Mouse (Mus musculus) liver, embryonic 13.5 days (tissue): ENCODE measurements around the gene Ngef. TPM values are rescaled to one million over a fixed set of nuclear protein-coding genes. Genes with fewer than 3 reads are reported as not detected.

Experiments
- ATAC-seq: fragments of 200-750 bp; cut with Nextera tagmentation; 2 replicates; pipeline ENCODE4 v1.8.0; 2017; ENCODE audit warnings: low read depth, mild to moderate bottlenecking, moderate number of reproducible peaks, moderate library complexity
- DNase-seq: peaks from one replicate; pipeline ENCODE4 v3.0.0; 2022
- H3K27ac ChIP-seq: fragments of 300-500 bp; sonication (generic); 2 replicates; pipeline ENCODE4 v1.5.1; 2015; ENCODE audit warnings: moderate library complexity, mild to moderate bottlenecking, inconsistent platforms
- H3K27me3 ChIP-seq: fragments of 300-500 bp; sonication (generic); 2 replicates; pipeline ENCODE4 v1.6.1; 2015; ENCODE audit warnings: mild to moderate bottlenecking, inconsistent platforms
- H3K36me3 ChIP-seq: fragments of 300-500 bp; sonication (generic); 2 replicates; pipeline ENCODE4 v1.6.1; 2015; ENCODE audit warnings: mild to moderate bottlenecking, inconsistent platforms
- H3K4me1 ChIP-seq: fragments of 300-500 bp; sonication (generic); replicated peaks from 2 replicates; pipeline ENCODE4 v1.6.1; 2015; ENCODE audit warnings: inconsistent platforms
- H3K4me2 ChIP-seq: fragments of 300-500 bp; sonication (generic); 2 replicates; pipeline ENCODE4 v1.6.1; 2015; ENCODE audit warnings: inconsistent platforms, mild to moderate bottlenecking, moderate library complexity
- H3K4me3 ChIP-seq: fragments of 300-500 bp; sonication (generic); replicated peaks from 2 replicates; pipeline ENCODE4 v1.5.1; 2015; ENCODE audit warnings: mild to moderate bottlenecking, inconsistent platforms
- H3K9ac ChIP-seq: fragments of 300-500 bp; sonication (generic); 2 replicates; pipeline ENCODE4 v1.6.1; 2015; ENCODE audit warnings: mild to moderate bottlenecking, inconsistent platforms
- H3K9me3 ChIP-seq: fragments of 300-500 bp; sonication (generic); replicated peaks from 2 replicates; pipeline ENCODE4 v1.6.1; 2016; ENCODE audit warnings: inconsistent platforms
- WGBS: fragments of 180-500 bp; shearing (Covaris S2); methylation state at CpG from one replicate; pipeline ENCODE4 v1.1.7; 2015; ENCODE audit not compliant: insufficient replicate concordance; 5-methylcytosine and 5-hydroxymethylcytosine counted together
- polyA plus RNA-seq: library from polyadenylated mRNA; unstranded; fragments of >200 nt; fragmentation: Nextera tagmentation; extraction: Ambion mirVana; gene quantifications from 2 replicates; pipeline ENCODE4 v1.2.1, GENCODE M21; 2015

Gene Ngef
- polyA plus RNA-seq, 1 experiment from 2014 or later = 3.8 TPM

DNA sequence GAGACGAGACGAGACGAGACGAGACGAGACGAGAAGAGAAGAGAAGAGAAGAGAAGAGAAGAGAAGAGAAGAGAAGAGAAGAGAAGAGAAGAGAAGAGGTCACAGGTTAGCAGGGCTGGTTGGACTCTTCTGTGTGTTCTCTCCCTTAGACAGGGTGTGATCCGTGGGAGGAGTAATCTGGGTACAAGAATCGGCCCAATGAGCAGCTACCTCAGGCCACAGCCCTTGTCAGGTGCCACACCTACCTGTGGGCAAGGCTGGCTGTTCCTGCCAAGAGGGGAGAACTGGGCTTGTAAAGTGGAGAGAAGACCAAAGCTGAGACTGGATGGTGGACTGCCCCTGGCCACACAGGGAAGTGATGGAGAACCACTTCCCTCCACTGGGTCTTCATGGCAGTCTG lies 7.9 kb downstream of the Ngef start:
- Histone ChIP-seq H3K4me1 (no peaks in the 10 kb centered on the region), H3K9ac (no peak overlapping the region), H3K9me3 (no peaks in the 10 kb centered on the region), H3K36me3 (no peaks in the 10 kb centered on the region), H3K4me3 (no peak overlapping the region), H3K27ac (no peak overlapping the region), H3K4me2 (no peak overlapping the region), H3K27me3 (no peaks in the 10 kb centered on the region)
- 62% methylated on average over 7 of the region's 8 CpGs for WGBS
- ATAC-seq (no peak), DNase-seq (no peak)

DNA sequence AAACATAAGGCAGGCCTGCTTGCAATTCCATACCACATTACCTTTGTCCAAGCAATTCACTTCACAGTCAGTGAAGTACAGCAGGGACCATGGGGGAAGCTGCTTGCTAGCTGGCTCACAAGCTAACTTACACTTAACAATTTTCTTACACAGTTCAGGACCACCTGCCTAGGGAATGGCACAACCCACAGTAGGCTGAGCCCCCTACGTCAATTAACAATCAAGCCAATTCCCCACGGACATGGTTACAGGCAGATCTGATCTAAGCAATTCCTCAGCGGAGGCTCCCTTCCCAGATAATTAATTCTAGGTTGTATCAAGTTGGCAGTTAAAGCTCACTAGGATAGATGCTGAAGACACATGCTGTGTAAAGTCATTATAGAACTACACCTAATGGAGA lies 10.7 kb downstream of the Ngef start:
- H3K4me3 ChIP-seq = no peak overlapping the region
- no peaks in the 10 kb centered on the region for H3K9me3 ChIP-seq
- no peak for DNase-seq
- H3K27me3 ChIP-seq = no peaks in the 10 kb centered on the region
- H3K4me1 ChIP-seq = no peaks in the 10 kb centered on the region
- no peaks in the 10 kb centered on the region for H3K36me3 ChIP-seq
- no peak overlapping the region for H3K9ac ChIP-seq
- no peak overlapping the region for H3K4me2 ChIP-seq
- WGBS = 67% methylated on average over 3 of the region's 3 CpGs
- ATAC-seq = no peak
- H3K27ac ChIP-seq = no peak overlapping the region

DNA sequence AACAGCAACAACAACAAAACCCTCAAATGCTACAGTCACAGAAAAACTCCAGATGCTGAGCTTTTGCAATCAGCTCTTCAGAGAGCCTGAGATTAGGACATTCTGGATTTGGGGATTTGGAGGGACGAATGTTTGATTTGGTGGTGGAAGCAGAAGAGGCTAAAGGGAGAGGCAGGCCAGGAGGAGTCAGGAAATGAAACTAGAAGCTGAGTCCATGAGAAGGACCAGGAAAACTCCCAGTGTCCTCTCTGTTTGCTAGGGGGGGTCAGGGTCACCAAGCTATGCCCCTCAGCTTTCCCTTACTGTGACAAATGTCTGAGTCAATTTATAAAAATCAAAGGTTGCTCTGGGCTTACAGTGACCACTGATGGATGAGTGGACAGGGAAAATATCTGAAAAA lies 20.1 kb downstream of the Ngef start:
- Histone ChIP-seq H3K36me3 (no peaks in the 10 kb centered on the region), H3K27ac (no peak overlapping the region), H3K9ac (no peak overlapping the region), H3K4me1 (peaks cover 10% of the 10 kb centered on the region; the same call in 1 of the 2 replicates), H3K4me3 (no peak overlapping the region), H3K9me3 (no peaks in the 10 kb centered on the region), H3K4me2 (no peak overlapping the region), H3K27me3 (no peaks in the 10 kb centered on the region)
- no peak for ATAC-seq
- DNase-seq = no peak
- WGBS = 32% methylated on average over 1 of the region's 1 CpGs

DNA sequence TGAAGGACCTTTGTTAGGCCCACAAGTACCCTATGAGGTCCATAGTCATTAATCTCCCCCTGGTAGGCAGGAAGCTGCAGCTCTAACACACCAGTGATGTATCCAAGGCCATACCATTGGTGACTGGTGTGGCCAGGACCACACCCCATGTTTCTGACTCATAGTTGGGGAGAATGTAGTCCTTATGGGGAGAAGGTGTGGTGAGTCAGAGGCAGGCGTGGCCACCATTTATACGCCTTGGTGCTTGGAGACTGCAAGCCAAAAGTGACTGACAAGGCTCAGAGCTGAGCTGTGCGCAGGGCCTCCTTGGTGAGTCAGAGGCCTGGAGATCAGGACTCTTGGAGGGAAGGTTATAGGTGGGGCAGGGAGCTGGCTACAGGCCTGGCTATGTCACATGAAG lies 22.7 kb downstream of the Ngef start:
- no peaks in the 10 kb centered on the region for H3K36me3 ChIP-seq
- no peak overlapping the region for H3K27ac ChIP-seq
- DNase-seq = no peak
- peaks cover 10% of the 10 kb centered on the region; the same call in 1 of the 2 replicates for H3K4me1 ChIP-seq
- H3K9me3 ChIP-seq = no peaks in the 10 kb centered on the region
- H3K9ac ChIP-seq = no peak overlapping the region
- ATAC-seq = no peak
- H3K4me2 ChIP-seq = no peak overlapping the region
- no peak overlapping the region for H3K4me3 ChIP-seq
- H3K27me3 ChIP-seq = no peaks in the 10 kb centered on the region
- 72% methylated on average over 3 of the region's 3 CpGs for WGBS

DNA sequence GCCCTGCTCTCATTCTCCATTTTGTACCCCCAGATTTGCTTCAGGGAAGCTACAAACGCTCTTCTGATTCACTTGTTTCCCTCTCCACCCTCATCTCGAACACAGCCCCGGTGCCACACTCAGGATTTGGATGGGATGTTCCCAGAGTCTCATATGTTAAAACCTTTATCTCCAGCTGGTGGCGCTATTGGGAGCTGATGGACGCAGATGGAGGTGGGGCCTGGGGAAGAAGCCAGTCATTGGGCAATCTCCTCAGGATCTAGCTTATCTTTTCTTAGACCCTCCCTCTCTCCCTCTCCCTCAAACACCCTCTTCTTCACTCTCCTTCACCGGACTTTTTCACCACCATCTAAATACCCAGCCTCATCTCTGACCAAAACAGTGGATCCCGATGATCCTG lies 32.1 kb downstream of the Ngef start:
- H3K27me3 ChIP-seq = no peaks in the 10 kb centered on the region
- no peak overlapping the region for H3K4me2 ChIP-seq
- DNase-seq (peak; percentile 10), ATAC-seq (no peak)
- no peak overlapping the region for H3K27ac ChIP-seq
- H3K9me3 ChIP-seq = no peaks in the 10 kb centered on the region
- no peak overlapping the region for H3K4me3 ChIP-seq
- WGBS = 27% methylated on average over 7 of the region's 7 CpGs
- H3K36me3 ChIP-seq = no peaks in the 10 kb centered on the region
- no peak overlapping the region for H3K9ac ChIP-seq
- no peaks in the 10 kb centered on the region for H3K4me1 ChIP-seq

DNA sequence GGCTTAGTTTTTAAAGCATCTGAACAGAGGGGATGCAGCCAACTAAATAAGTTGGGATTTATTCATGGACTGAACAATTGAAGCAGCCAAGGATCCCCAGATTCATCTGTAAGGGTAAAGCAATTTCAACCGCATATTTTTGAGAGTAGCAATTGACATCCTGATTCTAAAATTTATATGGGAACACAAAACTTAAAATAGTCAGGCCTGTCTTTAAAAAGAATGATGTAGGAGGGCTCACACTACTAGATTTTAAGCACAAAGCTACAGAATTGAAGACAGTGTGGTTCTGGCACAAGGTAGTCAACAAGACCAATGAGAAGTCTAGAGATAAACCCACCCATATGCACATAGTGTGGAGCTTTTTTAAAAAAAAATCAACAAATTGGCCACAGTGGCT lies 36.7 kb downstream of the Ngef start:
- H3K27me3 ChIP-seq = no peaks in the 10 kb centered on the region
- no peak overlapping the region for H3K9ac ChIP-seq
- H3K4me3 ChIP-seq = no peak overlapping the region
- DNase-seq (no peak), ATAC-seq (no peak)
- 67% methylated on average over 1 of the region's 1 CpGs for WGBS
- H3K36me3 ChIP-seq = no peaks in the 10 kb centered on the region
- no peak overlapping the region for H3K27ac ChIP-seq
- H3K4me2 ChIP-seq = no peak overlapping the region
- H3K4me1 ChIP-seq = 0 out of 2 replicates have a peak, but pooled peaks cover 3% of the 10 kb centered on the region
- no peaks in the 10 kb centered on the region for H3K9me3 ChIP-seq

DNA sequence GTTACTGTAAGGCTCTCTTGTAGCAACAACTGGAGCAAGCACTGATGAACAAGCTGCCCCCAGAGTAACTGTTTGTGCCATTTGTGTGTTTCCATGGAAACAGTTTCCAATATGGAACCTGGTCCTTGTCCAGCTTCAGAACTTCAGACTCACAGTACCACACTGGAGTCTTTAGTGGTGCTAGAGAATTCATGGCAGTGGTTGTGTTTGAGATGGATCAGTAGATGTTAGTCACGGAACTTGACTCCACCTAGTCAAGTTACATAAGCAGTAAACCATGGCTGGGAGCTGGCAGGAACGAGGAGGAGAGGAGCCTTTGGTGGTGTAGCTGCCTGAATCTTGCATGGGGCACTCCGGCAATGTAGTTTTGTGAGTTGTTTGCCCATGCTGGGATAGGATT lies 39.6 kb downstream of the Ngef start:
- Histone ChIP-seq H3K27me3 (no peaks in the 10 kb centered on the region), H3K4me3 (no peak overlapping the region), H3K9ac (no peak overlapping the region), H3K9me3 (no peaks in the 10 kb centered on the region), H3K36me3 (no peaks in the 10 kb centered on the region), H3K27ac (no peak overlapping the region), H3K4me1 (0 out of 2 replicates have a peak, but pooled peaks cover 3% of the 10 kb centered on the region), H3K4me2 (no peak overlapping the region)
- DNase-seq (no peak), ATAC-seq (no peak)
- 52% methylated on average over 3 of the region's 3 CpGs for WGBS

DNA sequence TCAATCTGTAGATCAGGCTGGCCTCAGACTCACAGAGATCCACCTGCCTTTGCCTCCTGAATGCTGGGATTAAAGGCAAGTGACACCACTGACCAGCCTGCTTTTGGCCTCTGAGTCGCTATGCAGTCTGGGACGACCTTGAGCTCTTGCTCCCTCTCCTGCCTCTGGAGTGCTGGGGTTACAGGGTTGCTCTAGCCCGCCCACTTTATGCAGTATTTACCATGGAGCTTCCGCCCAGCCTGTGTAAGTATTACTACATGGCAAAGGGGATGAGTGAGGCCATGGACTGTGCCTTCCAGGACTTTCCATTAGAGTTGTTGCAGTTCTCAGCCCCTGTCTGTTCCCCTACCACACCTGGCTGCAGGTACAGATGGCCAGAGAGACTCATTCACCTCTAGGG lies 41.3 kb downstream of the Ngef start:
- Histone ChIP-seq H3K4me3 (no peak overlapping the region), H3K4me1 (0 out of 2 replicates have a peak, but pooled peaks cover 3% of the 10 kb centered on the region), H3K9ac (no peak overlapping the region), H3K4me2 (no peak overlapping the region), H3K36me3 (no peaks in the 10 kb centered on the region), H3K27me3 (no peaks in the 10 kb centered on the region), H3K9me3 (no peaks in the 10 kb centered on the region), H3K27ac (no peak overlapping the region)
- ATAC-seq (peak; percentile 78), DNase-seq (no peak)
- WGBS = 57% methylated on average over 4 of the region's 4 CpGs

DNA sequence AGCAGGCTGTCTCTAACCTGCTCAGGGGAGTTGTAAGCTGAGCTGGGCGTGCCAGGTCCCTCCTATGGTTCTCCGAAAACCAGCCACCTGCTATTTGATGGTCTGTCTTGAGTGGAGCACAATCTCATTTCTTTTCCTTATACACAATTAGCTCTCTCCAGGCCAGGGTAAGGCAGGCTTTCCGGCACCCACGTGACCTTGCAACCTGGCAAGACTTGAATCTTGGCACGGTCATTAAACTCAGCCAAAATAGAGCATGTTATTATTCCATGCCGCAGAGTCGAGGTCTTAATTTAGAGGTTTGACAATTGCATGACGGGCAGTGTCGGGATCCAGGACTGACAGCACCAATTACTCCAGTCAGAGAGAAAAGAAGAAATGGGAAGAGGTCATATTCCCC lies 46.5 kb downstream of the Ngef start:
- 70% methylated on average over 9 of the region's 9 CpGs for WGBS

DNA sequence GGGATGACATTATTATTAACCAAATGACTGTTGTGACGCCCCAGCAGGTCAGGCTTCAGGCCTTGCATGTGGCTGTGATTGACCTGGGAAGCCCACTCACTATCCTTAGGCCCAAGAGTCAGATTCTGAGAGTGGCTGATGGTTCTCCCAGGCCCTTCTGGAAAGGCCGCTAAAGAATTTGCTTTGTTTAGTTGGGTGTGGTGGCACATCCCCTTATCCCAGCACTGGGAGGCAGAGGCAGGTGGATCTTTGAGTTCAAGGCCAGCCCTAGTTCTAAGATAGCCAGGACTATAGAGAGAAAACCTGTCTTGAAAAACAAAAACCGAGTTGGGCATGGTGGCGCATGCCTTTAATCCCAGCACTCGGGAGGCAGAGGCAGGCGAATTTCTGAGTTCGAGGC lies 48.6 kb downstream of the Ngef start:
- Histone ChIP-seq H3K9me3 (no peaks in the 10 kb centered on the region), H3K9ac (no peak overlapping the region), H3K4me2 (no peak overlapping the region), H3K4me1 (no peaks in the 10 kb centered on the region), H3K27ac (no peak overlapping the region), H3K36me3 (no peaks in the 10 kb centered on the region), H3K4me3 (no peak overlapping the region), H3K27me3 (no peaks in the 10 kb centered on the region)
- DNase-seq (no peak), ATAC-seq (no peak)
- 74% methylated on average over 7 of the region's 7 CpGs for WGBS

More for the DNA sequence above, 46.5 kb downstream of the Ngef start:
- Histone ChIP-seq H3K36me3 (no peaks in the 10 kb centered on the region), H3K4me2 (no peak overlapping the region), H3K27ac (no peak overlapping the region), H3K4me3 (no peak overlapping the region), H3K4me1 (no peaks in the 10 kb centered on the region), H3K27me3 (no peaks in the 10 kb centered on the region), H3K9me3 (no peaks in the 10 kb centered on the region), H3K9ac (no peak overlapping the region)
- no peak for DNase-seq
- ATAC-seq = no peak

DNA sequence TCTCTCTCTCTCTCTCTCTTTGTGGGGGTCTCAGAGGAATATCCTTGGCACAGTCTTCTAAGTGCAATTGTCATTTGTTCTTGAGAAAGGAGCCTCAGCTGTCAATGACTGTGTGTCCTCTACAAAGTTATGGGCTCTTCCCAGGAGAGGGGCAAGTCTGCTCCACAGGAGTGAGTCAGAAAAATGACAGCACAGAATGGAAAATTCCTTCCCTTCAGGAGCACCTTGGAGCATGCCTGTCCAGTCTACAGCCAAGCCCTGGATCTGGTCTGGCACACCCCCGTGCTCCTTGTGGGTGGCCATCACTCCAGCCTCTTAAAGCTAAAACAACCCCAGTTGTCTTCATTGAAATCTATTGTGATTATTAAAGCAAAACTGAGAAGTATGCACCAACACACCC lies 52.1 kb downstream of the Ngef start:
- Histone ChIP-seq H3K4me1 (no peaks in the 10 kb centered on the region), H3K9ac (no peak overlapping the region), H3K4me2 (no peak overlapping the region), H3K27me3 (no peaks in the 10 kb centered on the region), H3K4me3 (no peak overlapping the region), H3K9me3 (no peaks in the 10 kb centered on the region), H3K36me3 (no peaks in the 10 kb centered on the region), H3K27ac (no peak overlapping the region)
- ATAC-seq (no peak), DNase-seq (no peak)
- 45% methylated on average over 1 of the region's 1 CpGs for WGBS

DNA sequence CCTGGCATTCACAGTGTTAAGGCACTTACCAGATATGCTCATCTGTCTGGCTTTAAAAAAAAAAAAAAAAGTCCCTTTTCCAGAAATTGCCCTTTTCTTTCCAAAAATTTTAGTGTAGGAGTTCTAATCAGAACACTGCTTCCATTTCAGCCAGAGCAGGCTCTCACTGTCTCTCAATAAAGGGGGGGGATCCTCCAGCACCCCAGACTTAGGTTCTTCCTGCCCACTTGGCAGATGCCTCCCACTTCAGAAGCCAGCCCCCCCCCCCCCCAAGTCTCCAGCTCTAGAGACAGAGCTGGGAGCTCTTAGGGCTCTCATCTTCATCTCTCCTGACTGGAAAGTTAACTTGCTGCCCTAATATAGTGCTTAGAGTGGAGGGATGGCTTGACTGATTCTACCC lies 53.2 kb downstream of the Ngef start:
- Histone ChIP-seq H3K9me3 (no peaks in the 10 kb centered on the region), H3K36me3 (no peaks in the 10 kb centered on the region), H3K27ac (no peak overlapping the region), H3K4me2 (no peak overlapping the region), H3K9ac (no peak overlapping the region), H3K27me3 (no peaks in the 10 kb centered on the region), H3K4me3 (no peak overlapping the region), H3K4me1 (no peaks in the 10 kb centered on the region)
- DNase-seq (no peak), ATAC-seq (no peak)
